Mouse (Mus musculus) lung, postnatal 0 days (tissue): Measurements from ENCODE around the gene Lnpep.

Experiments used
- CTCF ChIP-seq: IDR thresholded peaks from 2 replicates; pipeline ENCODE4 v1.5.1; 2016; ENCODE audit warnings: antibody characterized with exemption, mild to moderate bottlenecking
- EP300 ChIP-seq: IDR thresholded peaks from 2 replicates; pipeline ENCODE4 v1.6.1; 2016; ENCODE audit warnings: antibody characterized with exemption, mild to moderate bottlenecking, control low read depth

DNA sequence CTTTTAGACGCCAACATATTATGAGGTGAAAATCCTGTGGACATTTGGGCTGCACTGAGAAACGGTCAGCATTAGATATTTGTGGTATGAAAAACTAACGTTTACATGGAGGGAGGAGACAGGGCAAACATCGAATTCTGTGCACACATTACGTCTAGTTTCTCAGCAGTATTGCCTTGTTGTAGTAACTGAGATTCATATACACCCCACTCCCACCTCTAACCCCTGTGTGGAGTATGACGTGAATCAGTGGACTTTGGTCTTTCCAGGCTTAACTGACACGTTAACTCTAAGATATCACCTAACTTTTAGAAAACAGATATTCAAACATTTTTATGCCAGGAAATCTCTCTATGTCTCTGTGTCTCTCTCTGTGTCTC is 133.2 kb downstream of the Lnpep start:
- TF ChIP-seq CTCF (no peak), EP300 (no peak)
